Mouse (Mus musculus): ENCODE results near the gene Rnf224. TPM values are rescaled to one million over a fixed set of nuclear protein-coding genes. Genes with fewer than 3 reads are reported as not detected.

Gene Rnf224
- total RNA-seq, 2 experiments from 2014 or later = not detected

DNA sequence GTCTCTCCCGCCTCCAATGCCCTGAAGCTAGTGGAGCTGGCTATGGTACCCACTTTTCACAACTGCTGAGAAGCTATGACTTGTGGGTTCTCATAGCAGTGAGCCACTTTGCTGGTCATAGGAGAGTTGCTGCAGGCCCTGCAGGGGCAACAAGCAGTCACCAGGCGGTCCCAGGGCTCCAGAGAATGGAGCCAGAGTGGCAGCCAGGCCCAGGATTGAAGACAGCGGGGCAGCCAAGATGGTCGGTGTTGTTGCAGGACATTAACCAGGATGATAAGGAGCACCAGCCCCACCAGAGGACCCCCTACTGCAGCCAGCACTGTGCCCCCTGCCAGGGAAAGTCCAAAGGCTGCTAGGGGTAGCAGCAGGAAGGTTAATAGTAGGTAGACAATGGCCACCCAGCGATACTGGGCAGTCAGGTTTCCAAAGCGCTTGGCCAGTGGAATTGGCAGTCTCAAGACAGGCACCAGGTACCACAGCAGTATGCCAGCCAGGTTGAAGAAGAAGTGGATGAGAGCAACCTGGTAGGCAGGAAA, 7.5 kb downstream of the Rnf224 start:
- intact Hi-C loops (cut with DNase I) = loop anchor here (1.0 to 5.0 kb wide), 5 partner anchors 26 to 102 kb away; partner anchors contain the start of gene Tmem203
- no peak for DNase-seq

DNA sequence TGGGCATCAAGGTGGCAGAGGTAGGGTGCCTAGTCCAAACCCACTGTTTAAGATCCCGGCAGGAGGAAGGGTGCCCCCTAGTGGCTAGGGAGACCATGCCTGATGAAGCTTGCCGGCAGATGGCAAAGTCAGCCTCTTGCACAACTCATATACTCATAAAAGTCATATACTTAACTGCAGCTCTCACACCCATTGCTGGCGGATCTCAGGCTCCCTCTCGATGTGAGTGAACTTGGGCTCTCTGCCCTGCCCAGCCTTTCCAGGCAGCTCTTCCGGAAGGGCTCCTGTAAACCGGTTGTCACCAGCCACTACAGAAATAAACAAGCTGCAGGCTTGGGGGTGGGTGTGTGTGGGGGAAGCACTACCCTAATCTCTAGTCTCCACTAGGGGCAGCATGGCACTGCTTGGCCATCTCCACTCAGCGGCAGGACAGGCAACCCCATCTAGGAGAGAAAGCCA, 8.1 kb downstream of the Rnf224 start:
- intact Hi-C loops (cut with DNase I) = loop anchor here (1.0 to 5.0 kb wide), 5 partner anchors 26 to 102 kb away; partner anchors contain the start of gene Tmem203
- DNase-seq = peak; percentile 85 to 88

GRCm38 (mm10) chr2:25227406-25227805, 9.2 kb downstream of the Rnf224 start:
- no peak for DNase-seq
- intact Hi-C loops (cut with DNase I) = loop anchor here (5.0 kb wide), 1 partner anchor 65 kb away; no protein-coding TSS in a partner anchor

GRCm38 (mm10) chr2:25226864-25227263, 9.7 kb downstream of the Rnf224 start:
- intact Hi-C loops (cut with DNase I) = loop anchor here (5.0 kb wide), 1 partner anchor 65 kb away; no protein-coding TSS in a partner anchor

GRCm38 (mm10) chr2:25225811-25226379, 10.7 kb downstream of the Rnf224 start:
- DNase-seq = no peak
- intact Hi-C loops (cut with DNase I) = loop anchor here (5.0 kb wide), 1 partner anchor 66 kb away; no protein-coding TSS in a partner anchor

More at GRCm38 (mm10) chr2:25226864-25227263, 9.7 kb downstream of the Rnf224 start:
- DNase-seq = no peak

DNA sequence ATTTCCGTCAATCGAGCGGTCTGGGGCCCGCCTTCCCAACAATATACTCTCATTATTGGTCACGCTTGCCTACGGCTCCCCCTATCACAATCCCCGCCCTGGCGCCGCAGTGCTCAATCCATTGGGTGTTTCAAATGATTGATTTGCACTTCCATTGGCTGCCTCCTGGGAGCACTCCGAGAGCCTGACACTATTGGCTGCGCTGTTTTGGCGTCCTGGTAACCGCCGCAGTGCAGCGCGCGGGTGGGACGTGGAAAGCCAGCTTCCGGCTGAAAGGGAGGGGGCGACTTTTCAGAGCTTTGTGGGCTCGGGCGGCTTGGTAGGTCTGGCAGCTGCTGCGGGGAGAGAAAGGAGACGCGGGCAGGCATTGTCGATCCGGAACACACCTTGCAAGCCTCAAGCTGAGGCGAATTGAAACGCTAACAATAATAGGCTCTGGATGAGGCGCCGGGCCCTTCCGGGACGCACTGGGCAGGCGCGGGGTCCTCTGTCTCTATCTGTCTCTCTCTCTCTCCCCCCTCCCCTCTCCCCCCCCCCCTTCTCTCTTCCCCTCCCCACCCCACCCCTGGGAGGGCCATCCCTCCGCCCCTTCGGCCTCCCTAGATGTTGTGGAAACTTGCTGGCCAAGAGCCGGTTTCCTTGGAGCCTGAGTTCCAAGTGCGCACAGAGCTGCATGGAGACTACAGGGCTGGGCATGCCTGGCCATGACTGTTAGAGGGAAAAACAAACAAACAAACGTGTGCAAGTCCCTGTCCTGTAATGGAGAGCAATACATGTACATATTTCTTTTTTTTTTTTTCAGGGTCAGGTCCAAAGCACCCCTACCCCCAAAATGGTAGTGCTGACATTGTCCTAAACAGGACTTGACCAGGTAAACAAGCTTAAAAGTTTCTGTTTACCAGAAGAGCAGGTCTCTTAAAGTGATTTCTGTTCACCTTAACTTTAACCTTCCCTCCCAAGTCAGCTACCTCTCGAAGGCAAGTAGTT, 11.5 kb downstream of the Rnf224 start:
- intact Hi-C loops (cut with DNase I) = loop anchor here (5.0 kb wide), 1 partner anchor 67 kb away; no protein-coding TSS in a partner anchor
- DNase-seq = peak; percentile 92 to 95

DNA sequence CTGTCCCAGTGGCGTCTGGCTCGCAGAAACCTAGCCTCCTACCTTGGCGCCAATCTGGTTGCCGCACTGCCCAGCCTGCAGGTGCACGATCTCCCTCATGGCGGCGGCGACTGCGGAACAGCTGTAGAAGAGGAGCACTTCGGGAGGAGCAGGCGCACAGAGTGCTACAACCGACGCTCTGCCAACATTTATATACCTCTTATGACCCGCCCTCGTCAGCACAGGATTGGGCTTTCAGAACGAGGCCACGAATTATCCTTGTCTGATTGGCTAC, 12.2 kb downstream of the Rnf224 start, which contains the start of gene Tubb4b:
TSS of gene Tubb4b (minus strand) at position 211 of the 274 bp plus-strand sequence.
- no peak for DNase-seq
- intact Hi-C loops (cut with DNase I) = no loop called here

GRCm38 (mm10) chr2:25223681-25224491, 12.7 kb downstream of the Rnf224 start:
- intact Hi-C loops (cut with DNase I) = loop anchor here (1.0 kb wide), 1 partner anchor 12 kb away; no protein-coding TSS in a partner anchor
- DNase-seq = peak; percentile 79 to 83

GRCm38 (mm10) chr2:25221331-25221772, 15.2 kb downstream of the Rnf224 start:
- intact Hi-C loops (cut with DNase I) = no loop called here
- DNase-seq = no peak

DNA sequence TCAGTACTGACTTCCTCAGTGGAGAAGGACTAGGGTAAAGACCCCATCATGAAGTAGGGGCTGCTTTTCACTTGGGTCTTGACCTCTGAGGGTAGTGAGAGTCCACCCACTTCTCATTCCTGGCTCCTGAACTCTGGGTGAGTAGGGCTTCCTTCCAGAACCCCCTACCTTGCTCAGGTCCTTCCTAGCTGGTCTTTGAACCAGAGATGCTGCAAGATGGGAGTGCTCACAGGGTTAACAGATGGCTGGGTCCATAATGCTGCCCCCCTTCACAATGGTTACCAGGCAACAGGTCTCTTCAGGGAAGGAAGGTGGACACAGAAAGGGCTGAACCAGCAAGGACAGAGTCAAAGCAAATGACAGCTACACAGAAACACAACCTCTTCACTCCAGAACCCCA, 18.1 kb downstream of the Rnf224 start, which contains the start of gene Fam166a:
TSS of gene Fam166a (plus strand) at position 301 of the 400 bp plus-strand sequence.
- DNase-seq = no peak
- intact Hi-C loops (cut with DNase I) = no loop called here

DNA sequence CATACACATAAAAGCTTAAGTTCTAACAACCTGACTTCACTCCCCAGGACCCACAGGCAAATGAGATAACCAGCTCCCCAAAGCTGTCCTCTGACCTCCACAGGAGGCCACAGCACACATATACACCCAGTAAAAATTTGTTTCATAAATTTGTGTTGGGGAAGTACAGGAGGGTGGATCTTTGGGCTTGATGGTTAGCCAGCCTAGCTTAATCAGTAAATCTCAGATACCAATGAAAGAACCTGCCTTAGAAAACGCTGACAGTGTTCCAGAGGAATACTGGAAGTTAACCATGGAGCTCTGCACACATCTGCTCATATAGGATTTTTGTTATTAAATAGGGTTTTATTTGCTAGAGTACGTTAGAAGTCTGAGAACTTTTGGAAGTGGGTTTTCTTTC, 18.9 kb downstream of the Rnf224 start:
- DNase-seq = no peak

DNA sequence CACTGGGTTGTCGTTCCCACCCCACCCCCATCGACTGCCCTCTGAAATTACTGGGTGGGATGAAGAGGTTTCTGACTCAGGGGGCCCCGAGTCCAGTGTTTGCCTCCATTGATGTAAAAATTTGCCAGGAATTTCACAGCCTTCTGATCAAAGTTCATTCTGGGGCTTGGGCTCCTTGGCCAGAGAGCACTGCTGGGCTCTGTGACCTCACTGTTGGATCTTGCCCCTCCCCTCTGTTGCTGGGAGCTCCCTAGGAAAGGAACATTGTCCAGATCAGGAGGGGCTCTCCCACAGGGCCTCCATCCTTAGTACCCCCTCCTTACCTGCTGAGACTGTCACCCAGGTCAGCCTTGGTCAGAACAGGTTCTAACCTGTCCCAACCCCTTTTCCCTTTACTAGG, 22.1 kb downstream of the Rnf224 start, which contains the start of gene Stpg3:
TSS of gene Stpg3 (minus strand) at position 194 of the 400 bp plus-strand sequence.
- DNase-seq = no peak
- intact Hi-C loops (cut with DNase I) = no loop called here

More for the DNA sequence above, 18.9 kb downstream of the Rnf224 start:
- intact Hi-C loops (cut with DNase I) = no loop called here

GRCm38 (mm10) chr2:25213266-25213865, 23.2 kb downstream of the Rnf224 start:
- DNase-seq = no peak
- intact Hi-C loops (cut with DNase I) = no loop called here

DNA sequence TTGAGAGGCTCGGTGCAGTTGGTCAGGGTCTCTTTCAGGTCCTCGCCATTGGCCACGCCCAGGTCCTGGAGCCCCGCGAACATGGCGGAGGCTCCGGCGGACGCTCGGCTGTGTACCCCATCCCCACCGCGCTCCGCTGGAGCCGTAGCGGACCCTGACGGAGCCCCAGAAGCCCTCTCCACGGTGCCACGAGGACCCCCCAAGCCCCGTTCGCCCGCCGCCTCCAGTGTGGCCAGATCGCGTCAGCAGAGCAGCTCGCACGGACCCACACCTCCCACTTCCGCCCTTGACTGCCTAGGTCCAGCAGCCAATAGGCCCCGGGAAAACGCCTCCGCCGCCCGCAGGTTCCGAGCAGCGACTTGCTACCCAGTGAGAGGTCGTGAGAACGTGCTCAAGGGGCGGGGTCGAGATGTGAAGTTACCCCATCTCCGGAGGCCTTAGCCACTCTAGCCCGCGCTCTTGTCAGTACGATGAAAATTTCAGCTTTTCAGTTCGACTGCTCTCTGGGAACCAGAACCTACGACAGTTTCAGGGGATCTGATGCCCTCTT, 25.4 kb downstream of the Rnf224 start, which contains the start of gene Nelfb:
TSS of gene Nelfb (minus strand) at position 369 of the 550 bp plus-strand sequence.
- intact Hi-C loops (cut with DNase I) = no loop called here
- DNase-seq = peak; percentile 88 to 93

GRCm38 (mm10) chr2:25210686-25211085, 25.9 kb downstream of the Rnf224 start:
- DNase-seq = no peak

GRCm38 (mm10) chr2:25207593-25207992, 29.0 kb downstream of the Rnf224 start:
- DNase-seq = no peak

More at GRCm38 (mm10) chr2:25210686-25211085, 25.9 kb downstream of the Rnf224 start:
- intact Hi-C loops (cut with DNase I) = no loop called here

DNA sequence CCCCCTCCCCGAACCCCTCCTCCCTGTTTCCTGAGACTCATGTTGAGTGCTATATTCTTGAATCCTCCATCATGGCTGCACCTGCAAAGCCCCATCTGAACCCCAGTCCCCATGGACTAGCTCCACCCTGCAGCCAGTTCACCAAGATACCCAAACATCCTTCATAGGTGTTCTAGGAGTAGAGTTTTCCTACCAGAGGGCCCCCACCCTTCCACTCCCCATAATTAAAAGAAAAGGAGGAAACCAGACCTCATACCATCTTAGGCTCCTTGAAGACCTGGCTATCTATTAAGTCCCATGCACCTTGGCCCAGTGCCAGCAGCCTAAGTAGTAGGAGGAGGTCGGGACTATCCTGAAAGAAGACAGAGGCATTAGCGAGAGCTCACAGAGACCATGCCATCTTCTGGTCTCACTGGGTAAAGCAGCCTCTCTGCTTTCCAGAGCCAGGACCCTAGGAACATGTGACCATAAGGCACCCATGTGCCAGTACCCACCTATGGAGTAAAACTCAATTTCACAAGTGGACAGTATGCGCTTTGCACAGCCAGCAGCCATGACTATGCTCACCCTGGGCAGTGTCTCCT, 32.9 kb downstream of the Rnf224 start:
- intact Hi-C loops (cut with DNase I) = no loop called here
- no peak for DNase-seq

More at GRCm38 (mm10) chr2:25207593-25207992, 29.0 kb downstream of the Rnf224 start:
- intact Hi-C loops (cut with DNase I) = no loop called here

DNA sequence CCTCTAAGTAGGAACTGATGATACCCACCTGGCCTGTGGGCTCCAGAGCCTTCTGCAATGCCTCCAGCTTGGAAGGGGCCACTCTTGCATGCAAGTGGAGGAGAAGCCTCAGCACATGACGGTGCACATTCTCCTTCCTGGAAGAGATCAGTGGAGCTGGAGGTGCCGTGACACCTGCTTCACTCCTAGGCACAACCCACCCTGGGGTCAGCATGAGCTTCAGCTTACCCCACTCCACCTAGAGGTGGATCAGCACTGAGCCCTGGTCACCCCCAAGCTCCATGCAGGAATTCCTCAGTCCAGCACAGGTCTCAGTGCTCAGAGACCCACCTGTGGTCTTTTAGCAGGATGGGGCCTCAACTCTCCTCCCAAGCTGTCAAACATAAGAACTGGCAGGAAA, 36.0 kb downstream of the Rnf224 start:
- DNase-seq = no peak

More for the DNA sequence above, 36.0 kb downstream of the Rnf224 start:
- intact Hi-C loops (cut with DNase I) = no loop called here
